Mouse (Mus musculus) testis, adult 2 months (tissue): Measurements from ENCODE around the gene Artn.

ENCODE experiments used
- CTCF ChIP-seq: fragments of 200-500 bp; IDR thresholded peaks from 2 replicates; pipeline ENCODE4 v1.5.1; 2012; ENCODE audit warnings: low read depth, mild to moderate bottlenecking, inconsistent platforms, low read length, moderate library complexity; ENCODE audit not compliant: control insufficient read depth, insufficient read depth, insufficient replicate concordance
- POLR2A ChIP-seq: fragments of 200-500 bp; IDR thresholded peaks from 2 replicates; pipeline ENCODE4 v1.6.1; 2012; ENCODE audit warnings: low read depth, mild to moderate bottlenecking, inconsistent platforms, low read length, moderate library complexity; ENCODE audit not compliant: control insufficient read depth

- no peak for TF ChIP-seq POLR2A
- no peak for TF ChIP-seq CTCF
These were observed 24.8 kb downstream of the Artn start for GRCm38 (mm10) chr4:117904761-117905160.
